Mouse (Mus musculus) CH12.LX (cell line): ENCODE results near the gene 5730522E02Rik. TPM values are rescaled to one million over a fixed set of nuclear protein-coding genes. Genes with fewer than 3 reads are reported as not detected.

Source experiments
- DNase-seq: peaks from one replicate; pipeline ENCODE4 v3.0.0-alpha.2; 2013; ENCODE audit errors: extremely low read depth
- H3K27ac ChIP-seq: 2 replicates; pipeline ENCODE4 v1.5.1; 2012; ENCODE audit warnings: low read depth, mild to moderate bottlenecking, control low read depth, moderate library complexity; ENCODE audit not compliant: insufficient read depth
- H3K27me3 ChIP-seq: replicated peaks from 2 replicates; pipeline ENCODE3; 2012; ENCODE audit warnings: inconsistent platforms
- H3K36me3 ChIP-seq, 2 experiments: replicated peaks in 1 of 2; 2 replicates each; pipeline versions ENCODE3 to v1.6.1; 2012; ENCODE audit warnings: inconsistent platforms in 1 of 2, low read length in 1 of 2, mild to moderate bottlenecking in 1 of 2, mixed read lengths in 1 of 2, moderate library complexity in 1 of 2; ENCODE audit not compliant: control insufficient read depth in 1 of 2, insufficient read depth in 1 of 2
- H3K4me1 ChIP-seq, 2 experiments: 2 replicates each; pipeline ENCODE4 v1.6.1; 2012; ENCODE audit warnings: inconsistent platforms in 1 of 2, moderate library complexity in 1 of 2; ENCODE audit not compliant: insufficient read depth in 2 of 2, control insufficient read depth in 1 of 2
- H3K4me2 ChIP-seq: 2 replicates; pipeline ENCODE4 v1.6.1; 2012; ENCODE audit warnings: low read depth, mild to moderate bottlenecking, control low read depth; ENCODE audit not compliant: poor library complexity, insufficient read depth, severe bottlenecking
- H3K4me3 ChIP-seq, 3 experiments: fragments of 150-350 bp in 1 of 3; sonication (generic) in 1 of 3; replicated peaks in 1 of 3; 2 replicates each; pipeline versions ENCODE3 to v1.5.1; 2011 to 2012; ENCODE audit warnings: low read depth in 2 of 3, low read length in 2 of 3, mild to moderate bottlenecking in 2 of 3, moderate library complexity in 2 of 3, control low read depth in 1 of 3, improper control_type of control experiment in 1 of 3, inconsistent platforms in 1 of 3, mixed read lengths in 1 of 3; ENCODE audit not compliant: poor library complexity in 1 of 3
- H3K79me2 ChIP-seq: replicated peaks from 2 replicates; pipeline ENCODE4 v1.6.1; 2012; ENCODE audit warnings: mild to moderate bottlenecking, moderate library complexity; ENCODE audit not compliant: control insufficient read depth, poor library complexity, insufficient read depth, severe bottlenecking; ENCODE audit errors: extremely low read depth
- H3K9ac ChIP-seq: 2 replicates; pipeline ENCODE4 v1.6.1; 2012; ENCODE audit warnings: low read depth, mild to moderate bottlenecking, control low read depth, moderate library complexity; ENCODE audit not compliant: insufficient read depth
- H3K9me3 ChIP-seq: replicated peaks from 2 replicates; pipeline ENCODE3; 2012; ENCODE audit warnings: low read length, inconsistent platforms, mixed read lengths
- BHLHE40 ChIP-seq: IDR thresholded peaks from 2 replicates; pipeline ENCODE4 v1.6.1; 2011; ENCODE audit warnings: mild to moderate bottlenecking, low read depth, low read length, improper control_type of control experiment
- CTCF ChIP-seq, 2 experiments: IDR thresholded peaks in 1 of 2; conservative IDR thresholded peaks in 1 of 2; 2 replicates each; pipeline ENCODE4 v1.5.1; 2011 to 2012; ENCODE audit warnings: low read depth in 2 of 2, low read length in 2 of 2, improper control_type of control experiment in 1 of 2, inconsistent platforms in 1 of 2, mild to moderate bottlenecking in 1 of 2, moderate library complexity in 1 of 2
- EP300 ChIP-seq: IDR thresholded peaks from 2 replicates; pipeline ENCODE4 v1.6.1; 2011; ENCODE audit warnings: low read length, improper control_type of control experiment
- IRF4 ChIP-seq: IDR thresholded peaks from 2 replicates; pipeline ENCODE4 v1.6.1; 2014; ENCODE audit warnings: low read depth, mild to moderate bottlenecking, inconsistent platforms, low read length, improper control_type of control experiment
- JUN ChIP-seq: IDR thresholded peaks from 2 replicates; pipeline ENCODE4 v1.6.1; 2011; ENCODE audit warnings: low read depth, mild to moderate bottlenecking, low read length, improper control_type of control experiment, moderate library complexity; ENCODE audit not compliant: insufficient read depth
- MAFK ChIP-seq: IDR thresholded peaks from 2 replicates; pipeline ENCODE4 v1.6.1; 2011; ENCODE audit warnings: low read length, improper control_type of control experiment; ENCODE audit not compliant: insufficient replicate concordance
- NRF1 ChIP-seq: IDR thresholded peaks from 2 replicates; pipeline ENCODE4 v1.6.1; 2014; ENCODE audit warnings: low read depth, mild to moderate bottlenecking, inconsistent platforms, low read length, improper control_type of control experiment, moderate library complexity
- SMC3 ChIP-seq: IDR thresholded peaks from 2 replicates; pipeline ENCODE4 v1.6.1; 2011; ENCODE audit warnings: low read depth, low read length, improper control_type of control experiment
- UBTF ChIP-seq: IDR thresholded peaks from 2 replicates; pipeline ENCODE4 v1.6.1; 2012; ENCODE audit warnings: low read depth, mild to moderate bottlenecking, inconsistent platforms, low read length, improper control_type of control experiment, moderate library complexity
- ZKSCAN1 ChIP-seq: IDR thresholded peaks from 2 replicates; pipeline ENCODE4 v1.6.1; 2012; ENCODE audit warnings: low read depth, inconsistent platforms, low read length, improper control_type of control experiment, borderline replicate concordance
- ZNF384 ChIP-seq: IDR thresholded peaks from 2 replicates; pipeline ENCODE4 v1.6.1; 2012; ENCODE audit warnings: low read depth, low read length, improper control_type of control experiment, inconsistent platforms
- dilution Hi-C: fragments of 300-500 bp; cut with MboI; formaldehyde crosslinking; loops from 2 replicates; pipeline ENCODE4 v1.14.3; 2020; ENCODE audit warnings: low sequenced_read_pairs; ENCODE audit not compliant: extremely low pct_unique_long_range_greater_than_20kb, extremely low pct_ligation_motif_present
- in situ Hi-C: fragments of 300-500 bp; cut with MboI; formaldehyde crosslinking; loops from 3 replicates; pipeline ENCODE4 v1.14.3; 2019; ENCODE audit warnings: low sequenced_read_pairs, low pct_ligation_motif_present, low pct_unique_long_range_greater_than_20kb, mixed read lengths
- polyA plus RNA-seq: library from polyadenylated mRNA; unstranded; fragments of >175 nt; gene quantifications from 2 replicates; pipeline ENCODE4 v1.2.1, GENCODE M21; 2012; ENCODE audit warnings: low read depth; ENCODE audit not compliant: insufficient read length
- total RNA-seq, 2 experiments: library from RNA; depleted of rRNA; stranded (reverse); fragments of 300-350 nt in 1 of 2; fragments of >200 nt in 1 of 2; gene quantifications; 2 replicates each; pipeline ENCODE4 v1.2.3; 2012 to 2014

Gene 5730522E02Rik
- total and polyA plus RNA-seq, 3 experiments: not detected

DNA sequence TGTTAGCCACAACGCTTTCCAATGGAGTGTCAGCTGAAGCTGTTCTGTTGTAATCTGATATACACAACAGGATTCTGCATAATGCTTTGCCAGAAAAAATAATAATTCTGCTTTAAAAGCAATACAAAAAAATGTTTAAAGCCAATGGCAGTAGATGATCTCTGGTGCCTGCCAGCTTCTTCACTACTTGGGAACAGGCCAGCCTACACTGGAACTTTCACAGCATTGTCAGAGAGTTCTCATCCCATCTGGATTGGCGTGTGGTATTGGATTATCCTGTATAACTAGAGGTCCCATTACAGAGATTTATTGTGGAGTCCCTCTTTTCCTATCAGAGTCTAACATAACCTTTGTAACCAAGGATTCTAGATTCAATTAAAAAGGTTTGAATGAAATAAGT is 639.2 kb downstream of the 5730522E02Rik start:
- no peak overlapping the region for H3K27ac ChIP-seq
- no peak for DNase-seq
- no peaks in the 10 kb centered on the region for H3K27me3 ChIP-seq
- H3K4me3 ChIP-seq: no peak overlapping the region
- H3K9ac ChIP-seq: no peak overlapping the region
- TF ChIP-seq EP300 (no peak), IRF4 (no peak), MAFK (no peak), SMC3 (no peak), ZNF384 (no peak), NRF1 (no peak), ZKSCAN1 (no peak), BHLHE40 (no peak), UBTF (no peak), JUN (no peak), CTCF (conservative IDR thresholded peaks at IDR 0.05 in 1 of 2, IDR thresholded peaks at IDR 0.05 in 1 of 2; ENCODE audit: low read depth in 2 of 2, low read length in 2 of 2) (no peak)
- H3K9me3 ChIP-seq: no peaks in the 10 kb centered on the region
- no peaks in the 10 kb centered on the region for H3K36me3 ChIP-seq
- H3K4me1 ChIP-seq: no peaks in the 10 kb centered on the region
- dilution Hi-C loops (no loop called here), in situ Hi-C loops (no loop called here)
- no peak overlapping the region for H3K4me2 ChIP-seq
- no peaks in the 10 kb centered on the region for H3K79me2 ChIP-seq

Other genes with a start within 250 kb of the 5730522E02Rik start
- 35.3 and 36.3 TPM in 2 replicates for gene Fancl, start 175.4 kb upstream of the 5730522E02Rik start, total RNA-seq (2012; rRNA removed)
- 70.3 and 71.9 TPM in 2 replicates for gene Fancl, start 175.4 kb upstream of the 5730522E02Rik start, total RNA-seq (2014; rRNA removed)
- gene Fancl, start 175.4 kb upstream of the 5730522E02Rik start, polyA plus RNA-seq: 44.5 and 45.6 TPM in 2 replicates